Mouse (Mus musculus): ENCODE measurements around the gene Tsen15.

DNA sequence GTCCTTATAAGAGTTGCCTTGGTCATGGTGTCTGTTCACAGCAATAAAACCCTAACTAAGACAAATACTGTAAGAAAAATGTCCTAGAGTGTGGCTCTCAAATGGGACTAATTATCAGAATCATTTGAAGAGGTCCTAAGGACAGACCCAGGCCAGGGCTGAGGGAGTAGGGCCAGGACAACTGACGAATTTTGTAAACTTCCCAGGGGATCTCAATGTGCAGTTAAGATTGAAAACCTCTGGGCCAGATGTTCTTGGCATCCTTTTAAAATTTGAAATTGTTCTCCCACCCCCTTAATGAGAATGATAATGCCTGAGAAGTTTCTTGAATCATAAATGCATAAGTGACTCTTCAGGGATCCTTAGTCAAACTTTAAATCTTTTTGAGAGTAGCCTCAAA is 27.5 kb upstream of the Tsen15 start:
- TF ChIP-seq CTCF (IDR thresholded peaks at IDR 0.05; ENCODE audit: borderline replicate concordance, extremely low read depth, insufficient read depth, insufficient read length) (no peak), POLR2A (IDR thresholded peaks at IDR 0.05; ENCODE audit: borderline replicate concordance, extremely low read depth, insufficient read depth, insufficient read length, poor library complexity, severe bottlenecking) (no peak)
